Comparison of ENCODE assay signal across 8 mouse cellular contexts in the genomic region with DNA sequence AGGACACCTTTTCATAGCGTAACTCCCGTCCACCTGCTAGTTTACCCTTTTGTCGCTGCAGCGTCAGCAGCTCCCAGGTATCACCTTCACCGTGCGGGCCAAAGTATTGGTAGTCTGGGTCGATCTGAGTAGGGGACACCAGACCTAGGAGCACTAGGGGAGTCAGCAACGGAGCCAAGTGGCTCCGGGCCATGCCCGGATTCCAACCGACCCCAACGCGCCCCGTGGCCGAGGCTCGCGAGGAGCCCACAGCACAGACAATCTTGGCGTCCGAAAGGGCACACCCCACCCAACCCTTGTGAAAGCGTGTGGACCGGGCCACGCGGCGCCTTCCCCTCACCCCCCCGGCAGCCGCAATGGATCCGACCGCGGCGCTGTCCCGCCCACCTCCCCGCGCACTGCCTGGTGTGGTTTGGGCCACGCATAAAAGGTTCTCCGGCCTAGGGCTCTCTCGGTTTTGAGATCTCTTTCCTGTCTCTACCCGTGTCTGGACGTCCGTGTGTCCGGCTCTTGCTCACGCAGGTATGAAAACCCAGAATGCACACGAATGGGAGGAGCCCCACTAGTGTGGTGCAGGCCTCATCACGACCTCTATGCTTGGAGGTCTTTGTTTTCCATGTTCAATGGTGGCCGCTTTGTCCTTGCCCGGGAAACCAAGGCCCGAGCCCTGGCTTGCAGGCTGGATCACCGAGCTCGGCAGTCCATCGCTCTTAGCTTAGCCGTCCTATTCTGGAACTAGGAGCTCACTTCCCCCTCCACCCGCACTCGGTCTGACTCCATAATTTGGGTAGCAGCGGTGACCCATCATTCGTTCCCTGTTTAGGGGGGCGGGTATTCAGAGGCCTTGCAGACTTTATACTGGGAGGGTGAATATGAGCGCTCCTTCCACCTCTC. TPM values are rescaled to one million over a fixed set of nuclear protein-coding genes. Genes with fewer than 3 reads are reported as not detected.
A peak's percentile ranks its signal among the peaks of the same experiment; 100 is the strongest.
DNase-seq lines count a peak whose midpoint lies in the region; ATAC-seq and TF ChIP-seq lines count a peak whose summit lies in the region.

Gene Gm49661, minus strand, starts transcription at position 193 of the 894 bp plus-strand sequence.
Gene Prdx2, plus strand, starts transcription at position 347 of the 894 bp plus-strand sequence.
Gene Rnaseh2a, minus strand, starts transcription at position 527 of the 894 bp plus-strand sequence.

- peak; percentile 83 for DNase-seq in MEL (ENCODE audit: low read depth, low spot score)
- DNase-seq in forebrain, embryonic 14.5 days (ENCODE audit: low spot score): peak; percentile 86
- DNase-seq in heart, postnatal 14 days: peak; percentile 77 to 78
- DNase-seq in kidney, postnatal 4 days: peak; percentile 85 to 92
- DNase-seq in lung, adult 18-20 months: peak; percentile 72 to 78
- peak; percentile 81 for DNase-seq in thymus, postnatal 4 days

- WGBS in forebrain, embryonic 14.5 days: 2% methylated on average over 54 of the region's 56 CpGs
- WGBS in neural tube, embryonic 13.5 days: under 1% methylated on average over 56 of the region's 56 CpGs

- peak in 1 of 2 experiments; percentile 17; a peak in 1 of 4 replicates for TF ChIP-seq EP300 in MEL (IDR thresholded peaks at IDR 0.05; ENCODE audit: low read depth in 1 of 2, low read length in 2 of 2)

- H3K9ac ChIP-seq in MEL (ENCODE audit: control insufficient read depth, low read depth, low read length, poor library complexity, severe bottlenecking): peak within 1 kb of the TSS; percentile 91
- H3K9ac ChIP-seq in forebrain, embryonic 14.5 days (ENCODE audit: low read length): peak within 1 kb of the TSS; percentile 99
- peak within 1 kb of the TSS; percentile 99 for H3K9ac ChIP-seq in neural tube, embryonic 13.5 days

- H3K27me3 ChIP-seq in MEL (ENCODE audit: control insufficient read depth in 1 of 2, insufficient read depth in 2 of 2, low read length in 2 of 2): no peaks in the 10 kb centered on the region
- no peaks in the 10 kb centered on the region for H3K27me3 ChIP-seq in forebrain, embryonic 14.5 days (replicated peaks; ENCODE audit: control insufficient read depth, insufficient read depth, low read length)
- H3K27me3 ChIP-seq in neural tube, embryonic 13.5 days: no peaks in the 10 kb centered on the region

- TF ChIP-seq CTCF in MEL (IDR thresholded peaks at IDR 0.05 in 2 of 3, conservative IDR thresholded peaks at IDR 0.05 in 1 of 3; ENCODE audit: control insufficient read depth in 1 of 3, insufficient read depth in 1 of 3, low read depth in 2 of 3, low read length in 3 of 3, poor library complexity in 1 of 3, severe bottlenecking in 1 of 3): no peak

- peaks cover 7 to 42% of the 10 kb centered on the region in 2 experiments for H3K4me1 ChIP-seq in MEL (ENCODE audit: control insufficient read depth in 1 of 2, insufficient read depth in 2 of 2, low read length in 2 of 2)
- H3K4me1 ChIP-seq in forebrain, embryonic 14.5 days (ENCODE audit: control insufficient read depth, insufficient read depth, low read length): peaks cover 21% of the 10 kb centered on the region
- peaks cover 60% of the 10 kb centered on the region for H3K4me1 ChIP-seq in neural tube, embryonic 13.5 days (replicated peaks)

- H3K4me2 ChIP-seq in forebrain, embryonic 14.5 days (ENCODE audit: low read length): peak within 1 kb of the TSS; percentile 95
- H3K4me2 ChIP-seq in neural tube, embryonic 13.5 days: peak within 1 kb of the TSS; percentile 98

- peak; percentile 31; the same call in 1 of the 2 replicates for ATAC-seq in cerebellum, adult (ENCODE audit: insufficient number of reproducible peaks, low FRiP score, low TSS enrichment)
- ATAC-seq in forebrain, embryonic 14.5 days: peak; percentile 77
- peak; percentile 66 for ATAC-seq in neural tube, embryonic 13.5 days (ENCODE audit: low read depth)

- H3K9me3 ChIP-seq in MEL (replicated peaks; ENCODE audit: insufficient read depth, low read length): no peaks in the 10 kb centered on the region
- no peaks in the 10 kb centered on the region for H3K9me3 ChIP-seq in forebrain, embryonic 14.5 days (replicated peaks; ENCODE audit: control insufficient read depth, low read length)
- H3K9me3 ChIP-seq in neural tube, embryonic 13.5 days: no peaks in the 10 kb centered on the region

- H3K79me2 ChIP-seq in MEL (ENCODE audit: control insufficient read depth, insufficient read depth, low read length, poor library complexity): peaks cover 22% of the 10 kb centered on the region

- peak; percentile 63 to 94; a peak in 3 of 4 replicates for TF ChIP-seq POLR2A in MEL (IDR thresholded peaks at IDR 0.05; ENCODE audit: control insufficient read depth in 1 of 2, insufficient read depth in 1 of 2, low read depth in 1 of 2, low read length in 2 of 2, poor library complexity in 1 of 2)

- intact Hi-C loops in heart, postnatal 14 days (cut with DNase I): no loop called here

- TF ChIP-seq RAD21 in MEL (IDR thresholded peaks at IDR 0.05; ENCODE audit: low read depth, low read length): no peak

- H3K27ac ChIP-seq in MEL (ENCODE audit: control insufficient read depth, low read depth, low read length): peak within 1 kb of the TSS; percentile 84
- peak within 1 kb of the TSS; percentile 84 for H3K27ac ChIP-seq in forebrain, embryonic 14.5 days (ENCODE audit: low read depth, low read length)
- peak within 1 kb of the TSS; percentile 87 for H3K27ac ChIP-seq in neural tube, embryonic 13.5 days (replicated peaks)

- peaks cover 4 to 35% of the 10 kb centered on the region in 2 experiments; a peak in 3 of 4 replicates for H3K36me3 ChIP-seq in MEL (ENCODE audit: control insufficient read depth in 1 of 2, insufficient read depth in 2 of 2, low read length in 2 of 2)
- peaks cover 40% of the 10 kb centered on the region for H3K36me3 ChIP-seq in forebrain, embryonic 14.5 days (ENCODE audit: control insufficient read depth, insufficient read depth, low read length)
- peaks cover 35% of the 10 kb centered on the region for H3K36me3 ChIP-seq in neural tube, embryonic 13.5 days

- peak within 1 kb of the TSS; percentile 65 to 73 for H3K4me3 ChIP-seq in MEL (ENCODE audit: control insufficient read depth in 1 of 2, insufficient read depth in 1 of 2, low read depth in 2 of 2, low read length in 2 of 2)
- H3K4me3 ChIP-seq in forebrain, embryonic 14.5 days (ENCODE audit: low read depth, low read length): peak within 1 kb of the TSS; percentile 90
- peak within 1 kb of the TSS; percentile 87 for H3K4me3 ChIP-seq in neural tube, embryonic 13.5 days

TF ChIP-seq in MEL, 35 proteins besides CTCF, POLR2A, EP300 and RAD21:
- TF ChIP-seq TAL1 (IDR thresholded peaks at IDR 0.05; ENCODE audit: low read length) (no peak), CHD1 (IDR thresholded peaks at IDR 0.05; ENCODE audit: low read depth, low read length) (peak; percentile 98), HCFC1 (IDR thresholded peaks at IDR 0.05; ENCODE audit: low read depth, low read length) (peak; percentile 67), MYC (IDR thresholded peaks at IDR 0.05; ENCODE audit: low read depth, low read length) (peak; percentile 90), MAX (IDR thresholded peaks at IDR 0.05; ENCODE audit: low read length) (peak; percentile 80), TCF12 (IDR thresholded peaks at IDR 0.05; ENCODE audit: low read depth, low read length) (peak; percentile 44), SIN3A (IDR thresholded peaks at IDR 0.05; ENCODE audit: low read length) (peak; percentile 72), NELFE (IDR thresholded peaks at IDR 0.05; ENCODE audit: low read depth, low read length) (peak; percentile 95), NRF1 (IDR thresholded peaks at IDR 0.05; ENCODE audit: insufficient read depth, low read depth, low read length, poor library complexity, severe bottlenecking) (0 out of 2 replicates have a peak, but pooled peaks have one; percentile 13), ZMIZ1 (IDR thresholded peaks at IDR 0.05; ENCODE audit: low read depth, low read length) (peak; percentile 89; the same call in 1 of the 2 replicates), TBP (IDR thresholded peaks at IDR 0.05; ENCODE audit: low read depth, low read length) (peak; percentile 91), SMC3 (IDR thresholded peaks at IDR 0.05; ENCODE audit: low read depth, low read length) (no peak), BHLHE40 (IDR thresholded peaks at IDR 0.05; ENCODE audit: borderline replicate concordance, low read depth, low read length) (no peak), ETS1 (IDR thresholded peaks at IDR 0.05; ENCODE audit: low read depth, low read length) (peak; percentile 6; the same call in 1 of the 2 replicates), ZKSCAN1 (IDR thresholded peaks at IDR 0.05; ENCODE audit: low read depth, low read length) (no peak), MXI1 (IDR thresholded peaks at IDR 0.05; ENCODE audit: low read depth, low read length) (peak; percentile 81), GABPA (IDR thresholded peaks at IDR 0.05; ENCODE audit: low read depth, low read length) (no peak), KAT2A (conservative IDR thresholded peaks at IDR 0.05; ENCODE audit: low read depth, low read length) (peak; percentile 47; the same call in 1 of the 2 replicates), MAZ (IDR thresholded peaks at IDR 0.05; ENCODE audit: low read depth, low read length) (peak; percentile 85), POLR2AphosphoS2 (IDR thresholded peaks at IDR 0.05; ENCODE audit: low read length) (peak; percentile 81)

RNA-seq across cellular contexts. Expression of gene Gm49661, which starts in this region (rescaled TPM):
- total RNA-seq in MEL (2012; rRNA removed): 3.9 and 4.7 TPM in 2 replicates
- not detected for polyA plus RNA-seq in MEL (2012; ENCODE audit: insufficient read depth in 1 of 2, insufficient read length in 2 of 2, low read depth in 1 of 2, low replicate concordance in 2 of 2, missing spikeins in 1 of 2)
- not detected in 2 replicates for polyA plus RNA-seq in forebrain, embryonic 14.5 days (2014; fragmentation: Nextera tagmentation; extraction: Ambion mirVana)
- total RNA-seq in heart, postnatal 14 days (2021): 1 to 10 TPM; 1.1 to 2.7 TPM
- not detected in 2 replicates for polyA plus RNA-seq in neural tube, embryonic 13.5 days (2015; fragmentation: Nextera tagmentation; extraction: Ambion mirVana)

RNA-seq across cellular contexts. Expression of gene Prdx2, which starts in this region (rescaled TPM):
- total RNA-seq in MEL (2012; rRNA removed): 502 and 643 TPM in 2 replicates
- 100 to 1,000 TPM; 679 to 773 TPM for polyA plus RNA-seq in MEL (2012; ENCODE audit: insufficient read depth in 1 of 2, insufficient read length in 2 of 2, low read depth in 1 of 2, low replicate concordance in 2 of 2, missing spikeins in 1 of 2)
- polyA plus RNA-seq in forebrain, embryonic 14.5 days (2014; fragmentation: Nextera tagmentation; extraction: Ambion mirVana): 1,735 and 2,101 TPM in 2 replicates
- 100 to 1,000 TPM; 627 to 727 TPM for total RNA-seq in heart, postnatal 14 days (2021)
- 1,236 and 1,369 TPM in 2 replicates for polyA plus RNA-seq in neural tube, embryonic 13.5 days (2015; fragmentation: Nextera tagmentation; extraction: Ambion mirVana)

RNA-seq across cellular contexts. Expression of gene Rnaseh2a, which starts in this region (rescaled TPM):
- 105 TPM in 2 replicates for total RNA-seq in MEL (2012; rRNA removed)
- polyA plus RNA-seq in MEL (2012; ENCODE audit: insufficient read depth in 1 of 2, insufficient read length in 2 of 2, low read depth in 1 of 2, low replicate concordance in 2 of 2, missing spikeins in 1 of 2): 100 to 1,000 TPM in 1 of 2 experiments, not detected in 1; 109 TPM
- polyA plus RNA-seq in forebrain, embryonic 14.5 days (2014; fragmentation: Nextera tagmentation; extraction: Ambion mirVana): 93.3 and 111 TPM in 2 replicates
- total RNA-seq in heart, postnatal 14 days (2021): 10 to 100 TPM; 39.7 to 50.7 TPM
- 55.0 and 55.6 TPM in 2 replicates for polyA plus RNA-seq in neural tube, embryonic 13.5 days (2015; fragmentation: Nextera tagmentation; extraction: Ambion mirVana)

Comparison
In these comparisons a context has a peak if more than half of its experiments do, and no peak if none do; other contexts are left out.
1. Peak in every context shown above with its lines: DNase-seq, ATAC-seq, H3K4me3 ChIP-seq and H3K27ac ChIP-seq.